Mouse (Mus musculus): ENCODE measurements at regions not wholly inside any gene's neighbourhood (a gene's known extent, or its start where the extent isn't known, plus 50 kb on each side); places are given as distances from the start of the nearest gene placed in this dataset.

DNA sequence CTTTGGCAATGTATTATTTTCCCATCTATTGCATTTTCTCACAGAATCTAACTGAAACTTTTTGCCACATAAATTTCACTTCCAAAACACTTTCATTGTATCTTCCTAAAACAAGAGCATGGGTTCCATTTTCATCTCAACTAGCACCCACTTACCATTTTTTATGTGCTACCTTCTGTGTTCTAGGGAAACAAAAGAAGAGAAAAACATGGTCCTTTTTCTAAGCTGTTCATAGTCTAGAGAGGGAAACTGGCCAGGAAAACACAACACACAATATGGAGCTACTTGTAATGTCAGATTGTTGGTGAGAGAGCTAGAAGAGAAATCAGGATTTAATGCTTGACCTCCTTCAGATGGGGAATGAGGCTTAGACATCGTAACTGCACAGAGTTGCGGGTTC, 361.6 kb upstream of the Gm11042 start:
- no peak for TF ChIP-seq CTCF (IDR thresholded peaks at IDR 0.05; ENCODE audit: low read depth, low read length)
- TF ChIP-seq POLR2A (IDR thresholded peaks at IDR 0.05; ENCODE audit: borderline replicate concordance, low read depth, low read length): no peak
